Mouse (Mus musculus) cortical plate, adult 2 months (tissue): Measurements from ENCODE around the gene Mphosph6. TPM values are rescaled to one million over a fixed set of nuclear protein-coding genes. Genes with fewer than 3 reads are reported as not detected.

Experiments used
- H3K27ac ChIP-seq: fragments of 200-500 bp; 2 replicates; pipeline ENCODE4 v1.5.1; 2012; ENCODE audit warnings: low read length, control low read depth, inconsistent platforms; ENCODE audit not compliant: insufficient read depth
- H3K4me1 ChIP-seq: fragments of 200-500 bp; 2 replicates; pipeline ENCODE4 v1.6.1; 2011; ENCODE audit warnings: low read length; ENCODE audit not compliant: control insufficient read depth, insufficient read depth
- H3K4me3 ChIP-seq: fragments of 200-500 bp; 2 replicates; pipeline ENCODE4 v1.5.1; 2011; ENCODE audit warnings: mild to moderate bottlenecking, low read length, control low read depth; ENCODE audit not compliant: insufficient read depth
- CTCF ChIP-seq: fragments of 200-500 bp; IDR thresholded peaks from 2 replicates; pipeline ENCODE4 v1.5.1; 2011; ENCODE audit warnings: mild to moderate bottlenecking, control low read depth, low read length; ENCODE audit not compliant: insufficient read depth; ENCODE audit errors: extremely low read depth
- POLR2A ChIP-seq: fragments of 200-500 bp; IDR thresholded peaks from 2 replicates; pipeline ENCODE4 v1.6.1; 2011; ENCODE audit warnings: mild to moderate bottlenecking, low read length, control low read depth; ENCODE audit not compliant: insufficient read depth; ENCODE audit errors: extremely low read depth
- polyA plus RNA-seq: library from polyadenylated mRNA; depleted of rRNA; stranded (reverse); fragments of >200 nt; gene quantifications from 2 replicates; pipeline ENCODE4 v1.2.3, GENCODE M21; 2012; rRNA removed

Gene Mphosph6
- polyA plus RNA-seq: 19.2 and 21.1 TPM in 2 replicates

- peak within 1 kb of the TSS; percentile 87 for H3K4me3 ChIP-seq
- H3K27ac ChIP-seq: peak within 1 kb of the TSS; percentile 75
- no peaks in the 10 kb centered on the region; the same call in 1 of the 2 replicates for H3K4me1 ChIP-seq
- TF ChIP-seq CTCF (no peak), POLR2A (peak; percentile 96)
These were observed at the start of gene Mphosph6 for GRCm38 (mm10) chr8:117801443-117802298. Gene Mphosph6, minus strand, starts transcription at chr8:117801943.

GRCm38 (mm10) chr8:117850420-117850819 is 48.7 kb upstream of the Mphosph6 start:
- TF ChIP-seq POLR2A (no peak), CTCF (no peak)
- Histone ChIP-seq H3K4me3 (no peak overlapping the region), H3K4me1 (no peaks in the 10 kb centered on the region), H3K27ac (no peak overlapping the region)

- Histone ChIP-seq H3K4me1 (no peaks in the 10 kb centered on the region), H3K27ac (no peak overlapping the region), H3K4me3 (no peak overlapping the region)
- TF ChIP-seq POLR2A (no peak), CTCF (no peak)
These were observed 46.1 kb upstream of the Mphosph6 start for GRCm38 (mm10) chr8:117847865-117848264.

GRCm38 (mm10) chr8:117843694-117844093 is 42.0 kb upstream of the Mphosph6 start:
- Histone ChIP-seq H3K4me1 (no peaks in the 10 kb centered on the region), H3K27ac (no peak overlapping the region), H3K4me3 (no peak overlapping the region)
- TF ChIP-seq POLR2A: no peak
- TF ChIP-seq CTCF: no peak

GRCm38 (mm10) chr8:117813524-117813923 is 11.8 kb upstream of the Mphosph6 start:
- no peak overlapping the region for H3K27ac ChIP-seq
- TF ChIP-seq POLR2A: no peak
- no peak for TF ChIP-seq CTCF
- no peak overlapping the region for H3K4me3 ChIP-seq
- no peaks in the 10 kb centered on the region for H3K4me1 ChIP-seq

GRCm38 (mm10) chr8:117810676-117811075 is 8.9 kb upstream of the Mphosph6 start:
- Histone ChIP-seq H3K4me3 (no peak overlapping the region), H3K4me1 (no peaks in the 10 kb centered on the region), H3K27ac (no peak overlapping the region)
- TF ChIP-seq POLR2A: no peak
- no peak for TF ChIP-seq CTCF

GRCm38 (mm10) chr8:117805419-117805818 is 3.7 kb upstream of the Mphosph6 start:
- H3K4me3 ChIP-seq: no peak overlapping the region

GRCm38 (mm10) chr8:117802299-117802689 is 551 bp upstream of the Mphosph6 start:
- TF ChIP-seq POLR2A (no peak), CTCF (no peak)
- Histone ChIP-seq H3K27ac (no peak overlapping the region), H3K4me3 (peak overlapping the region; percentile 87), H3K4me1 (no peaks in the 10 kb centered on the region; the same call in 1 of the 2 replicates)

More at GRCm38 (mm10) chr8:117805419-117805818, 3.7 kb upstream of the Mphosph6 start:
- TF ChIP-seq CTCF (no peak), POLR2A (no peak)
- H3K27ac ChIP-seq: no peak overlapping the region
- H3K4me1 ChIP-seq: no peaks in the 10 kb centered on the region; the same call in 1 of the 2 replicates

- TF ChIP-seq POLR2A: no peak
- Histone ChIP-seq H3K27ac (no peak overlapping the region), H3K4me3 (no peak overlapping the region), H3K4me1 (peaks cover 2% of the 10 kb centered on the region; the same call in 1 of the 2 replicates)
These were observed 3.7 kb downstream of the Mphosph6 start for GRCm38 (mm10) chr8:117798066-117798465.

GRCm38 (mm10) chr8:117796464-117796863 is 5.3 kb downstream of the Mphosph6 start:
- H3K4me1 ChIP-seq: peaks cover 2% of the 10 kb centered on the region; the same call in 1 of the 2 replicates
- no peak overlapping the region for H3K4me3 ChIP-seq
- TF ChIP-seq POLR2A: no peak
- TF ChIP-seq CTCF: no peak
- H3K27ac ChIP-seq: no peak overlapping the region
